Mouse (Mus musculus) thymus, adult 2 months (tissue): ENCODE data around the gene Ttc9b.

Source experiments
- CTCF ChIP-seq: fragments of 200-500 bp; IDR thresholded peaks from 2 replicates; pipeline ENCODE4 v1.5.1; 2012; ENCODE audit warnings: mild to moderate bottlenecking, control low read depth, low read length, moderate library complexity, borderline replicate concordance; ENCODE audit not compliant: control insufficient read depth, poor library complexity, insufficient read depth; ENCODE audit errors: extremely low read depth
- POLR2A ChIP-seq: fragments of 200-500 bp; IDR thresholded peaks from 2 replicates; pipeline ENCODE4 v1.6.1; 2012; ENCODE audit warnings: mild to moderate bottlenecking, low read length, control low read depth, moderate library complexity; ENCODE audit not compliant: control insufficient read depth, poor library complexity, insufficient read depth; ENCODE audit errors: extremely low read depth

DNA sequence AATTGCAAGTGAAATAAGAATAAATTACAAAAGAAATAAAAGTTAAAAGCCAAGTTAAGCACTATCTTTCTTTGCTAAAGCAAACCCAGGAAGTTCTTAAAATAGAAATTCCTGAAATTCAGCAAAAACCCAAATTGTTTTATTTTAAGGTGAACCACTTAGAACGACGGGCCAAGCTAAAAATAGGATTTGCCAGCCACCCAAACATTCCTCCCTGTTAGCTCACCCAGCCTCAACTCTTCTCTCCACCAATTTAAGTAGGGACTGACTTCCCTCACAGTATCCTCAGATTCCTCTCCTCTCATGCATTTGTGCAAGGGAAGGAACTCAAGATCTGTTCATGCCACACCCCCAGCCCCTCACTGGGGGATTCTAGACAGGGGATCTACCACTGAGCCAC, 29.5 kb downstream of the Ttc9b start:
- TF ChIP-seq POLR2A (no peak), CTCF (no peak)
